Mouse (Mus musculus) ovary, postnatal 36 days (tissue): ENCODE data around the gene Slc16a2.
"Not testable (repeated sequence)": the region's sequence is repeated elsewhere in the genome, so short reads cannot be mapped to it uniquely, and the experiment has no call there.

Experiments used
- DNase-seq: peaks from one replicate; pipeline ENCODE4 v3.0.0; 2022; ENCODE audit warnings: low spot score, mixed read lengths

The Slc16a2 gene

DNA sequence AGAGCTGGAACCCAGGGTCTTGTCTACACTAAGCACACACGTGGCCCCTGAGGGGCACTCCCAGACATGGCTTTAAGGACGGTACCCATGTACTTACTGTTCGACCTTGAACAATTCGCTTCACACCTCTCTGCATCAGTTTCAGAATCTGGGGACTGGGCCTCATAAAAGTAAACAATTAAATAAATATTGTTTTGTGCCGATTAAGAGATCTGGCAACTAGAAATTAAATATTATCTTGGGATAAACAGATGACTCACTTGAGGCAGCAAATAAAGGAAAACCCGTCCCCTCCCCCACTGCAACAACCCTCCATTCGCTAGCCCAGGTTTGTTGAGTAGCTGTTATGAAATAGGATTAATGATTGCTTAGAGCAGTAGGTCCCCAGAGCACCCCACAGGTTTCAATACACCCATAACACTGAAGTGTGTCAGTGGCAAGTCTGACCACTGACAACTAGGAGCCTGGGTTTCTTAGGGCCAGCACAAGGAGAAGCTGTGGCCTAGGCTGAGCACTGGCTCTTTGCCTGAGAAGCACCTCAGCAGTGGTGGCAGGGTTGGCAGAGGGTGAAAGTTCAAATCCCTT is 87.7 kb downstream of the Slc16a2 start:
- DNase-seq = no peak

DNA sequence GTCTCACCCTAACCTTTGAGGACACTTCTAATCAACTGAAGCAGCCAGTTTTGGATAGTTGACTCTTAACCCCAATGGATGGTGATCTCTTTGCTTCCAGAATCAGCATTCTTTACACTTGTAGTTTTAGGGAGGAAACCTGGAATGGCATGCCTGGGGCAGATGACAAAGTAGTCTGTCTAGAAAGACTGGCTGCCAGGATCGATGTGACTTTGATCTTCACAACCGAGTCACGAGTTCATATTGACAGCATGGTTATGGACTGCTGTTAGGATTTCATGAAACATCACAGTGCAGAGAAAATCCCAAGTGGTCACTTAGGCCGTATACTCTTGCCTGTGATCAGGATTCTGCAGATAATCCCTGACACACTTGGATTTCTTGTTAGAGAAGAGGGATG is 88.7 kb downstream of the Slc16a2 start:
- no peak for DNase-seq

- no peak for DNase-seq
Observed at GRCm38 (mm10) chrX:103732033-103732703, 89.6 kb downstream of the Slc16a2 start.

GRCm38 (mm10) chrX:103722437-103722836 is 99.3 kb downstream of the Slc16a2 start:
- DNase-seq = no peak

DNA sequence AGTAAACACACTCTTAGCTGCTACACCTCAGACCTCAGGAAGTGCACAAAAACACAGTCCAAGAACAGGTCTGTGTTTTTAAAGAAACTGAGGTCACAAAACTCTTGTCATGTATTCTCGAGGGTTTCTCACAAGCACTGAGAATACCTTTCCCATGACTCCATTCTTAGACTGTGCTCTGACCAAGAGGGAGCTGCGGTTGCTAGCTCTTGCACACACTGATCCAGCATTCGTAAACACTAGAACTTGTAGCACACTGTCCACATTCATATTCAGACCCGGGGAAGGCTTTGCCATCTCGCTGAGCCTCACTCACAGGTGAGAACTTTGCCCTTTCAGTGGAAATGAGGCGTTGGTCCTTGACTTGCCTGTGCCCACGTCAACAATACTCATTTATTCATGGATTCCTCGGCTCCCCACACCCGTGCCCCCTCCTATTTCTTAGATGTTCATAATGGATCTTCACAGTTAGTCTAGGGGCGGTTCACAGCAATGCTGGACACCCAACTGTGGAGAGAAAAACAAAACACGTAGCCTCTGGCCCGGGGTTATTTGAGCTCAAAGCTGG is 102.1 kb downstream of the Slc16a2 start:
- DNase-seq = no peak

GRCm38 (mm10) chrX:103712922-103713321 is 108.9 kb downstream of the Slc16a2 start:
- DNase-seq = no peak

DNA sequence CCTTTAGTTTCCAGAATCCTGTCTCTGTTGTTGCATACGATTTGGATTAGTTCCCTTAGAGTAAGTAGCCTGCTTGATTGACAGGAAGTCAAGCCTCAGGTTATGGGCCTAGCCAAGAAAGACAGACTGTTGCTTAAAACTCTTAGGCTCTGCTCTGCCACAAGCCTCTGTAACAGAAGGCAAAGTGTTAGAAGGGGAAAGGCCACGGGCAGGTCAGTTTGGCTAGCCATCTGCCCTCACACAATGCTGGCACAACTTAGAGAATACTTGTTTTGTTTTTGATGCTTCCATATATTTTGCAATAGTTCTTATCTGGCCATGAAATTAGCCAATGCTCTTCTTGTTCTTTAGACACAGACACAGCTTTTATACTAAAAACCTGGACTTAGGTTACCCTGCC is 112.1 kb downstream of the Slc16a2 start:
- no peak for DNase-seq

DNA sequence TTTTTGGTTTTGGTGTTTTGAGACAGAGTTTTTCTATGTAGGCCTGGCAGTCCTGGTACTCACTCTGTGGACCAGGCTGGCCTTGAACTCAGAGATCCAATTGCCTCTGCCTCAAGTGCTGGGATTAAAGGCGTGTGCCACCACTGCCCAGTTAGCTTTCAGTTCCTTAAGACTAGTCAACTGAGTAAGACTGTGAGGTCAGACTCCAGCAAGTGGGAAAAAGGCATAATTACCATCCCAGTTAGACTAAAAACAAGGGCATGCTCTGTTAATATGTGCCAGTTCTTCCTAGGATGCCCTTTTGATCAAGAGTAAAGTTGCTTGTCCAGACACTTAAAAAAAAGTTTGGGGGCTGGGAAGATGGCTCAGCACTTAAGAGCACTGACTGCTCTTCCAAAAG is 113.2 kb downstream of the Slc16a2 start:
- DNase-seq = no peak

DNA sequence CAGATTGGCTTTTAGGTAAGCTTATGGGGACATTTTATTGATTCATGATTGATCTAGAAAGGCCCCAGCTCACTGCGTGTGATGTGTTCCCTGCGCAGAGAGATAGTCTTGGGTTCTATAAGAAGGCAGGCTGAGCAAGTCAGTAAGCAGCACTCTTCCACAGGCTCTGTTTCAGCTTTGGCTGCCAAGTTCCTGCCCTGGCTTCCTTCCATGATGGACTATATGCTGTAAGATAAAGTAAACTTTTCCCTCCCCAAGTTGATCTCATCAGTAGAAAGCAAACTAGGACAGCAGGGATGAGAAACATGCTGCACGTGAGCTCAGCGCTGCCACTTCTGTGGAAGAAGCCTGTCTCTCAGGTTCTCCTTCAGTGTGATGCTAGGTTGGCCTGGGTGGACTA is 117.2 kb downstream of the Slc16a2 start:
- DNase-seq = no peak

- no peak for DNase-seq
Observed at GRCm38 (mm10) chrX:103704024-103704423, 117.8 kb downstream of the Slc16a2 start.

DNA sequence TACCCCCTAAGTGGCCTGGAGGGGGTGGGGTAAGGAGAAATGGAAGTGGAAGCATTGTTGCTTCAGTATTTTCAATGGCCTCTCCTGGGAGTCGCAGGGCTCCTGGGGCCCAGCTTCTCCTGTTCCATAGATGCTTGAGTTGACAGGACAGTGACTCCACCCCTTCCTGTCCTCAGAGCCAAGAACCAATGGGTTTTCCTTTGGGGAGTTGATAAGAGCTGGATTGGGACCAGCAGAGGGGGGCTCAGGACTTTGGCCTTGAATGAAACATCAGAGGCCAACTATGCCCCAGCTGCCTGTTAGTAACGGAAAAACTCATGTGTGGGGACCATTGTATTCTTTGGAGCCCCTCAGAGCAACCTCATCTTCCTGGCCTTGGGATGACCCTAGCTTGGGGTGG is 124.0 kb downstream of the Slc16a2 start:
- DNase-seq = no peak

GRCm38 (mm10) chrX:103696081-103696519 is 125.7 kb downstream of the Slc16a2 start:
- no peak for DNase-seq

GRCm38 (mm10) chrX:103695165-103695996 is 126.4 kb downstream of the Slc16a2 start:
- DNase-seq = peak; percentile 34

GRCm38 (mm10) chrX:103694787-103695164 is 127.0 kb downstream of the Slc16a2 start:
- no peak for DNase-seq

GRCm38 (mm10) chrX:103694381-103694780 is 127.4 kb downstream of the Slc16a2 start:
- DNase-seq = no peak

DNA sequence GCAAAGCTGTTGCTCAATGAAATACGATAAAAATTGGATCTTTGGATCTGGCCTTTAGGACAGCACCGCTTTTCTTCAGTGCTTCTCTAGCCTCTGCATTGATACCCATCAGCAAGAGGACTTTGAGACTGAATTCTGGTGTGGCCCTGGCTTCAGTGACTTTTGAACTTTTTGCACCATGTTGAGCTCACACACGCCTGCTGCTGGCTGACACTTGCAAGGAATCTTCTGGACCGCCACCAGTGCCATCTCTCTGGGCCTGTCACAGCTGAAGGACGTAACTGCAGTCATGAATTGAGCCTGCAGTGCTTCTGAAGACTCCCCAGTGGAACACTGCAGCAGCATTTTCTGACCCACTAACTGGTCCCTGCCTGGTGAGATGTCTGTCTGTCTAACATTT is 128.9 kb downstream of the Slc16a2 start:
- no peak for DNase-seq

GRCm38 (mm10) chrX:103688551-103688950 is 133.2 kb downstream of the Slc16a2 start:
- DNase-seq = no peak

- no peak for DNase-seq
Observed at GRCm38 (mm10) chrX:103674674-103675073, 147.1 kb downstream of the Slc16a2 start.

DNA sequence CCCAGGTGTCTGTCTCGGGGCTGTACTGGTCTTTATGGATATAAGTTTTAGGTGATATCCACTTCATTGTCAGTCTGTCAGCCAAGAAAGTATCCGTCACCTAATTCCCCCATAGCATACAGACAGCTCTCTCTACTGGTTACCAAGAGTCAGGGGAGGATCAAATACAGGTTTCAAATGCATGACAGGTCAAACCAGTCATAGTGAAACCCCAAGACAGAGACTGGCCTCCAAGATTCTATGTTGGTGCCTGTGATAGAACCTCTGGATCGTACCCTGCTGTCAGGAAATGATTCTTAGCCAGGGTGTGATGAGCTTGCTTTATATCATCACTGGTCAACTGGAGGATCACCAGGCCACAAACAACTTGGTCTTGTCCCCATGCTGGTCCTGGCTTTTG is 148.0 kb downstream of the Slc16a2 start:
- DNase-seq = no peak

- DNase-seq = no peak
Observed at GRCm38 (mm10) chrX:103670245-103670644, 151.5 kb downstream of the Slc16a2 start.

DNA sequence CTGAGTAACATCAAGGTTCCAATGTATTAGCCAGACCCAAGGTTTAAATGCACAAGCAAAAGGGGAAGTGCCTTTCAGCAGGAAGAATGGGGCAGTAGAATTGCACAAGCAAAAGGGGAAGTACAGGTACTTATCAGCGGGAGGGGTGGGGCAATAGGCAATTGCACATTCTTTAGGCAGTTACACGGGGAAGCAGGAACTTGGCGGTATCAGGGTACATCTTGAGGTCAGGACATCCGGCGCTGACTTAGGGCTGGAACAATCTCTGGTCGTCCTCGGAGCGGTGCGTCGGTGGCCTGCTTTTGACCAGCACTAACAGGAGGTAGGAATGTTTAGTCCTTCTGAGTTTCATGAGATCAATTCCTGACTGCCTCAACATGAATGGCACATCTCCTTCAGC is 157.3 kb downstream of the Slc16a2 start:
- DNase-seq = not testable (repeated sequence)

- no peak for DNase-seq
Observed at GRCm38 (mm10) chrX:103658985-103659384, 162.8 kb downstream of the Slc16a2 start.

DNA sequence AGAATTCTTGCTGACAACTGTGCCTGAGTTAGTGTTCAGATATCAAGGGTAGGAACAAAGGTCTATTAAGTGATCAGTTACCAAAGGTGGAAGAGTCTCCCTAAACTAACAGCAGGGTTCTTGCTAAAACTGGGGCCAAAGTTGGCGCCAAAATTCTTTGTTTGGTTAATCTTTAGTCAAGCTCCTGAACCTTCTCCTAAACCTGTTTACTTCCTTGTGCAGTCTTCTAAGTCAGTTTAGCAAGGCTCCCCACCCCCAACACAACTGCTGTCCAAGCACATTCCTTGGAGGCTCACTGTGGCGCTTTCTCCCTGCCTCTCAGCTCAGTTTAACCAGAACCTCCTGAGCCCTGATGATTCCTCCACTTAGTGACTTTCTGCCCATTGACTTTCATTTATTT is 168.8 kb downstream of the Slc16a2 start:
- DNase-seq = no peak
